Mouse (Mus musculus): ENCODE results near the gene Rad51ap2. TPM values are rescaled to one million over a fixed set of nuclear protein-coding genes. Genes with fewer than 3 reads are reported as not detected.

The Rad51ap2 gene
- total and polyA plus RNA-seq, 2 experiments from 2014 or later, result 0.14 TPM; not detected in 1

DNA sequence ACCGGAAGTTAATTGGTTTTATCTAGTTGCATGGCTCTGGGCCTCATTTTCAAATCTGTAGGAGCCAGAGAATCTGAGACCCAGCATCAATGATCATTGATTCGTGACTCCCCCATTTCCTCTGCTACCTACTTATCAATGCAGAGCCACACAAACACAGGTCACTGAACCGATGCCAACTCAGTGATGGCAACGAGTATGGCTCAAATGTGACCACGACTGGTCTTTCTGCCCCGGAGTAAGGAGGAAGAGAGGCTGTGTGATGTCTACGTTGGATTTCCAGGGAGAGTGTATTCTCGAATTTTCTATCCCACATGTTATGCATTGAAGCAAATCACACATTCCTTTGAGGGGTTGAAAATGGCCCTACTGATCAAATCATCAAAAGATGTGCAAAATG lies 21.4 kb upstream of the Rad51ap2 start:
- Histone ChIP-seq H3K4me1 (ENCODE audit: control insufficient read depth, insufficient read depth) (0 out of 2 replicates have a peak, but pooled peaks cover 4% of the 10 kb centered on the region), H3K4me2 (ENCODE audit: low read depth, low read length) (no peak overlapping the region), H3K9ac (replicated peaks; ENCODE audit: low read depth, low read length) (no peak overlapping the region), H3K36me3 (replicated peaks; ENCODE audit: control insufficient read depth, insufficient read depth, low read length) (no peaks in the 10 kb centered on the region), H3K4me3 (ENCODE audit: low read depth, low read length) (no peak overlapping the region), H3K27me3 (ENCODE audit: control insufficient read depth, insufficient read depth, low read length) (peaks cover 47% of the 10 kb centered on the region; the same call in 1 of the 2 replicates), H3K9me3 (replicated peaks; ENCODE audit: control insufficient read depth, low read length) (no peaks in the 10 kb centered on the region), H3K27ac (ENCODE audit: low read depth) (no peak overlapping the region)
- 70% methylated on average over 8 of the region's 8 CpGs for WGBS
- TF ChIP-seq EP300 (IDR thresholded peaks at IDR 0.05; ENCODE audit: low read depth), result no peak
- TF ChIP-seq CTCF (IDR thresholded peaks at IDR 0.05; ENCODE audit: low read depth), result no peak
- DNase-seq (ENCODE audit: low spot score) (no peak), ATAC-seq (ENCODE audit: insufficient read depth, low read depth) (no peak)

DNA sequence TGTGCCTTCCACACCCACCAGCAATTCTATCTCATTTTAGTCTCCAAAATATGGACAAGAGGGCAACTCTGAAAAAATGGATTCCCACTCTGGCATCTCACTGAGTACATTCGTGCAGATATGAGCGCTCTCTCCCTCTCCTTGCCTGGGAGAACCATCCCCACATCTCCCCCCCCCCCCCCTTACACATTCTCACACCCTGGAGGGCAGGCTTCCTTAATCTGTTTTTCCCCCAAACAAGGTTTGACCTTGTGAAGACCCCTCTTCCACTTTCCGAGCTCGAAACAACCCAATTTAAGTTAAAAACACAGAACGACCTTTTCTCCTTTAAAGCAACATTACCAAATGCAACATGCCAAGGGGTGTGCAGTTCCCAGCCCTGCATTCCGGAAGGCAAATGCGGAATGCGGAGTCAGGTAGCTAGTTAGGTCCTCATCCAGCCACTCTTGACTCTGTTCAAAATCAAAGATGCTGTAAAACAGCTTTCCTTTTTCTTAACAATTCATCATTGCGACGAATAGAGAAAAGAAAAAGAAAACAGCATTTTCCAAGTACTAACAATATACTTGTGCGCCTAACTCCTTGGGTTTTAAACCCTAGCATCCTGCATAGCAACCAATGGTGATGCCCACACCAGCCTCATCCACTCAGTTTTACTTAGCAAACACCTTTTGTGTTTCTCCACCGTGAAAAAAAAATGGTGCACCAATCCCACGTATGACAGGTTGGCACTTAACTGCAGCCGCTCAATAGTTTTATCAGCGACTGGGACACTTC lies 20.4 kb upstream of the Rad51ap2 start:
- Histone ChIP-seq H3K4me1 (ENCODE audit: control insufficient read depth, insufficient read depth) (0 out of 2 replicates have a peak, but pooled peaks cover 4% of the 10 kb centered on the region), H3K4me2 (ENCODE audit: low read depth, low read length) (peak overlapping the region; percentile 60), H3K36me3 (replicated peaks; ENCODE audit: control insufficient read depth, insufficient read depth, low read length) (no peaks in the 10 kb centered on the region), H3K9me3 (replicated peaks; ENCODE audit: control insufficient read depth, low read length) (no peaks in the 10 kb centered on the region), H3K27ac (ENCODE audit: low read depth) (no peak overlapping the region), H3K27me3 (ENCODE audit: control insufficient read depth, insufficient read depth, low read length) (peaks cover 47% of the 10 kb centered on the region; the same call in 1 of the 2 replicates), H3K9ac (replicated peaks; ENCODE audit: low read depth, low read length) (no peak overlapping the region), H3K4me3 (ENCODE audit: low read depth, low read length) (peak overlapping the region; percentile 42)
- no peak for DNase-seq (ENCODE audit: low spot score)
- WGBS, result 7% methylated on average over 15 of the region's 15 CpGs
- no peak for ATAC-seq (ENCODE audit: insufficient read depth, low read depth)
- no peak for TF ChIP-seq CTCF (IDR thresholded peaks at IDR 0.05; ENCODE audit: low read depth)
- TF ChIP-seq EP300 (IDR thresholded peaks at IDR 0.05; ENCODE audit: low read depth), result no peak

- TF ChIP-seq CTCF (IDR thresholded peaks at IDR 0.05; ENCODE audit: low read depth) (no peak), EP300 (IDR thresholded peaks at IDR 0.05; ENCODE audit: low read depth) (no peak)
- Histone ChIP-seq H3K9me3 (replicated peaks; ENCODE audit: control insufficient read depth, low read length) (no peaks in the 10 kb centered on the region), H3K4me2 (ENCODE audit: low read depth, low read length) (peak overlapping the region; percentile 60), H3K9ac (replicated peaks; ENCODE audit: low read depth, low read length) (no peak overlapping the region), H3K4me3 (ENCODE audit: low read depth, low read length) (peak overlapping the region; percentile 42), H3K27ac (ENCODE audit: low read depth) (no peak overlapping the region), H3K4me1 (ENCODE audit: control insufficient read depth, insufficient read depth) (0 out of 2 replicates have a peak, but pooled peaks cover 4% of the 10 kb centered on the region), H3K36me3 (replicated peaks; ENCODE audit: control insufficient read depth, insufficient read depth, low read length) (no peaks in the 10 kb centered on the region), H3K27me3 (ENCODE audit: control insufficient read depth, insufficient read depth, low read length) (peaks cover 47% of the 10 kb centered on the region; the same call in 1 of the 2 replicates)
- DNase-seq (ENCODE audit: low spot score) (no peak), ATAC-seq (ENCODE audit: insufficient read depth, low read depth) (no peak)
- WGBS, result 3% methylated on average over 12 of the region's 12 CpGs
Measured at GRCm38 (mm10) chr12:11436023-11436350, 19.9 kb upstream of the Rad51ap2 start.

- WGBS, result 4% methylated on average over 34 of the region's 34 CpGs
Measured at GRCm38 (mm10) chr12:11436497-11437265, 19.2 kb upstream of the Rad51ap2 start, which contains the start of gene Vsnl1. Gene Vsnl1 (minus strand): TSS chr12:11436613.

DNA sequence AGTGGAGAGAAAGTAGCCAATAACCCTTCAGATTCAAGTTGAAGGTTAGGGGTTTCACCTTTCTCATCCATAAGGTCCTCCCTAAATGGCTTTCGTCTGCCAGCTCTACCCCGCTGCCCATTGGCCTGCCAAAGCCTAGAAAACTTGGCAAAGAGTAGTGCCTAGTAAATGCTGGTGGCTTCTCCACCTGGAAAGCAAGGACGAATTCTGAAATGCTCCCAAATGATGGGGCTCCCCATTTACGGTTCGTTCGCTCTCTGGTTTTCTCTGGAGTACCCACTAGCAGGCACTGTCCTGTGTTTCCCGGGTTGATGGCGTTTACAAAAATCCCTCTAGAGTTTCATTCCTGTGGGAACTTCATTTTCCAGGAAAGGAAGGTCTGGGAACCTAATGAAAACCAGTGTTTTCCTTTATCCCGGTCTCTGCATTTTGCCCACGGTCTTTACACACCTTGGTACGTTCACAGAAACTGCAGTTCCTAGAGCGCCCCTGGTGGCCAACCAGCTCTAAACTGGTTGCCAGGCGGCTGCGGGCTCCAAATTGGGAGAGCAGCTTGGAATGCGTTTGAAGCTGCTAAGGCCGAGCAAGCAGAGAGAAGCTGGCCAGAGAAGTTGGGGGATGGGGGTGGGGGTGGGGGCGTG lies 18.5 kb upstream of the Rad51ap2 start:
- H3K4me3 ChIP-seq (ENCODE audit: low read depth, low read length), result peak overlapping the region; percentile 42
- DNase-seq (ENCODE audit: low spot score) (peak; percentile 34), ATAC-seq (ENCODE audit: insufficient read depth, low read depth) (peak; percentile 57; the same call in 1 of the 2 replicates)
- no peak overlapping the region for H3K9ac ChIP-seq (replicated peaks; ENCODE audit: low read depth, low read length)
- peaks cover 47% of the 10 kb centered on the region; the same call in 1 of the 2 replicates for H3K27me3 ChIP-seq (ENCODE audit: control insufficient read depth, insufficient read depth, low read length)
- 0 out of 2 replicates have a peak, but pooled peaks cover 4% of the 10 kb centered on the region for H3K4me1 ChIP-seq (ENCODE audit: control insufficient read depth, insufficient read depth)
- no peaks in the 10 kb centered on the region for H3K9me3 ChIP-seq (replicated peaks; ENCODE audit: control insufficient read depth, low read length)
- no peak overlapping the region for H3K27ac ChIP-seq (ENCODE audit: low read depth)
- WGBS, result 18% methylated on average over 17 of the region's 17 CpGs
- TF ChIP-seq EP300 (IDR thresholded peaks at IDR 0.05; ENCODE audit: low read depth) (no peak), CTCF (IDR thresholded peaks at IDR 0.05; ENCODE audit: low read depth) (peak; percentile 62)
- peak overlapping the region; percentile 60 for H3K4me2 ChIP-seq (ENCODE audit: low read depth, low read length)
- H3K36me3 ChIP-seq (replicated peaks; ENCODE audit: control insufficient read depth, insufficient read depth, low read length), result no peaks in the 10 kb centered on the region

More at GRCm38 (mm10) chr12:11436497-11437265, 19.2 kb upstream of the Rad51ap2 start, which contains the start of gene Vsnl1:
- Histone ChIP-seq H3K36me3 (replicated peaks; ENCODE audit: control insufficient read depth, insufficient read depth, low read length) (no peaks in the 10 kb centered on the region), H3K27me3 (ENCODE audit: control insufficient read depth, insufficient read depth, low read length) (peaks cover 47% of the 10 kb centered on the region; the same call in 1 of the 2 replicates), H3K4me2 (ENCODE audit: low read depth, low read length) (peak within 1 kb of the TSS; percentile 60), H3K4me1 (ENCODE audit: control insufficient read depth, insufficient read depth) (0 out of 2 replicates have a peak, but pooled peaks cover 4% of the 10 kb centered on the region), H3K9ac (replicated peaks; ENCODE audit: low read depth, low read length) (no peak within 1 kb of the TSS), H3K9me3 (replicated peaks; ENCODE audit: control insufficient read depth, low read length) (no peaks in the 10 kb centered on the region), H3K4me3 (ENCODE audit: low read depth, low read length) (peak within 1 kb of the TSS; percentile 42), H3K27ac (ENCODE audit: low read depth) (no peak within 1 kb of the TSS)
- TF ChIP-seq CTCF (IDR thresholded peaks at IDR 0.05; ENCODE audit: low read depth), result no peak
- TF ChIP-seq EP300 (IDR thresholded peaks at IDR 0.05; ENCODE audit: low read depth), result no peak
- peak; percentile 74; the same call in 1 of the 2 replicates for ATAC-seq (ENCODE audit: insufficient read depth, low read depth)
- peak; percentile 50 for DNase-seq (ENCODE audit: low spot score)

Measured in heart, postnatal 0 days (tissue).